8 mouse cellular contexts compared by ENCODE assay signal in genomic region chr9:37430582-37430981, GRCm38 (mm10). TPM values are rescaled to one million over a fixed set of nuclear protein-coding genes. Genes with fewer than 3 reads are reported as not detected.
DNase-seq lines count a peak whose midpoint lies in the region; ATAC-seq and TF ChIP-seq lines count a peak whose summit lies in the region.

No protein-coding gene starts in this region.

- WGBS in hindbrain, postnatal 0 days, result 1% methylated on average over 12 of the region's 12 CpGs

- H3K9ac ChIP-seq in hindbrain, postnatal 0 days (replicated peaks; ENCODE audit: low read length), result no peak overlapping the region

- no peak overlapping the region for H3K27ac ChIP-seq in hindbrain, postnatal 0 days

- peak; percentile 95 for TF ChIP-seq CTCF in hindbrain, postnatal 0 days (IDR thresholded peaks at IDR 0.05; ENCODE audit: low read depth)

- ATAC-seq in hindbrain, postnatal 0 days, result peak; percentile 88
- peak; percentile 81 for ATAC-seq in megakaryocyte progenitor cell, adult 5-6 weeks (replicated peaks; ENCODE audit: poor library complexity)

- peak overlapping the region; percentile 38 for H3K4me2 ChIP-seq in hindbrain, postnatal 0 days (ENCODE audit: low read depth, low read length)

- DNase-seq in ZHBTc4 (ENCODE audit: low read depth, low spot score), result peak; percentile 93
- peak; percentile 87 to 91 for DNase-seq in cerebellum, postnatal 36 days
- peak; percentile 63 to 78 for DNase-seq in gastrocnemius, adult 8-10 months (ENCODE audit: low spot score in 2 of 2)
- DNase-seq in hindbrain, postnatal 0 days (ENCODE audit: low spot score), result peak; percentile 97
- DNase-seq in left cerebral cortex, adult 18-20 months (ENCODE audit: low spot score in 2 of 2), result peak; percentile 96 to 97
- peak; percentile 95 to 96 for DNase-seq in right cerebral cortex, postnatal 10 days (ENCODE audit: low spot score in 2 of 2)
- peak; percentile 74 to 80 for DNase-seq in urinary bladder, postnatal 36 days (ENCODE audit: low spot score in 2 of 2)

- peak overlapping the region; percentile 23; the same call in 1 of the 2 replicates for H3K4me3 ChIP-seq in hindbrain, postnatal 0 days (ENCODE audit: low read length)

- H3K27me3 ChIP-seq in hindbrain, postnatal 0 days (ENCODE audit: insufficient read depth, low read length), result peaks cover 51% of the 10 kb centered on the region

- no peaks in the 10 kb centered on the region; the same call in 1 of the 2 replicates for H3K4me1 ChIP-seq in hindbrain, postnatal 0 days (ENCODE audit: insufficient read depth, low read length)

- no peaks in the 10 kb centered on the region for H3K9me3 ChIP-seq in hindbrain, postnatal 0 days (ENCODE audit: low read length)

- no peaks in the 10 kb centered on the region for H3K36me3 ChIP-seq in hindbrain, postnatal 0 days (ENCODE audit: insufficient read depth, low read length)

RNA-seq across cellular contexts. Expression of gene Robo3, which starts 2.5 kb away (rescaled TPM):
- total RNA-seq in gastrocnemius, adult 8-10 months (2022), result not detected
- total RNA-seq in hindbrain, postnatal 0 days (2014; rRNA removed), result 2.0 and 2.8 TPM in 2 replicates
- 1.5 and 1.6 TPM in 2 replicates for polyA plus RNA-seq in hindbrain, postnatal 0 days (2015; fragmentation: Nextera tagmentation; extraction: Ambion mirVana)
- 10 to 100 TPM; 12.7 to 21.8 TPM for total RNA-seq in left cerebral cortex, adult 18-20 months (2021)
- total RNA-seq in megakaryocyte progenitor cell, adult 5-6 weeks (2015), result 0.07 and 0.32 TPM in 2 replicates
- 0.10 TPM in 1 of 2 replicates, not detected in the other for total RNA-seq in megakaryocyte progenitor cell, adult 5-6 weeks (2017)

RNA-seq across cellular contexts. Expression of gene Robo4, which starts 28.9 kb away (rescaled TPM):
- total RNA-seq in gastrocnemius, adult 8-10 months (2022), result 1 to 10 TPM; 6.8 to 9.2 (median 7.1) TPM
- 12.5 and 13.1 TPM in 2 replicates for total RNA-seq in hindbrain, postnatal 0 days (2014; rRNA removed)
- 3.6 and 4.5 TPM in 2 replicates for polyA plus RNA-seq in hindbrain, postnatal 0 days (2015; fragmentation: Nextera tagmentation; extraction: Ambion mirVana)
- total RNA-seq in left cerebral cortex, adult 18-20 months (2021), result 1 to 10 TPM; 4.9 to 7.2 TPM
- 0.17 and 0.86 TPM in 2 replicates for total RNA-seq in megakaryocyte progenitor cell, adult 5-6 weeks (2015)
- 0.30 TPM in 1 of 2 replicates, not detected in the other for total RNA-seq in megakaryocyte progenitor cell, adult 5-6 weeks (2017)

RNA-seq across cellular contexts. Expression of gene Msantd2, which starts 58.5 kb away (rescaled TPM):
- total RNA-seq in gastrocnemius, adult 8-10 months (2022), result 1 to 10 TPM; 2.2 to 3.2 (median 2.3) TPM
- 20.0 and 34.0 TPM in 2 replicates for total RNA-seq in hindbrain, postnatal 0 days (2014; rRNA removed)
- polyA plus RNA-seq in hindbrain, postnatal 0 days (2015; fragmentation: Nextera tagmentation; extraction: Ambion mirVana), result 16.1 and 17.8 TPM in 2 replicates
- 10 to 100 TPM; 14.0 to 23.0 TPM for total RNA-seq in left cerebral cortex, adult 18-20 months (2021)
- total RNA-seq in megakaryocyte progenitor cell, adult 5-6 weeks (2015), result 14.8 and 18.3 TPM in 2 replicates
- total RNA-seq in megakaryocyte progenitor cell, adult 5-6 weeks (2017), result 21.9 and 40.8 TPM in 2 replicates
